Mouse (Mus musculus): ENCODE results near the gene Pafah1b3. TPM values are rescaled to one million over a fixed set of nuclear protein-coding genes. Genes with fewer than 3 reads are reported as not detected.
"Not testable (repeated sequence)": the region's sequence is repeated elsewhere in the genome, so short reads cannot be mapped to it uniquely, and the experiment has no call there.

The Pafah1b3 gene
- polyA plus RNA-seq, 1 experiment from 2014 or later, result 183 TPM

DNA sequence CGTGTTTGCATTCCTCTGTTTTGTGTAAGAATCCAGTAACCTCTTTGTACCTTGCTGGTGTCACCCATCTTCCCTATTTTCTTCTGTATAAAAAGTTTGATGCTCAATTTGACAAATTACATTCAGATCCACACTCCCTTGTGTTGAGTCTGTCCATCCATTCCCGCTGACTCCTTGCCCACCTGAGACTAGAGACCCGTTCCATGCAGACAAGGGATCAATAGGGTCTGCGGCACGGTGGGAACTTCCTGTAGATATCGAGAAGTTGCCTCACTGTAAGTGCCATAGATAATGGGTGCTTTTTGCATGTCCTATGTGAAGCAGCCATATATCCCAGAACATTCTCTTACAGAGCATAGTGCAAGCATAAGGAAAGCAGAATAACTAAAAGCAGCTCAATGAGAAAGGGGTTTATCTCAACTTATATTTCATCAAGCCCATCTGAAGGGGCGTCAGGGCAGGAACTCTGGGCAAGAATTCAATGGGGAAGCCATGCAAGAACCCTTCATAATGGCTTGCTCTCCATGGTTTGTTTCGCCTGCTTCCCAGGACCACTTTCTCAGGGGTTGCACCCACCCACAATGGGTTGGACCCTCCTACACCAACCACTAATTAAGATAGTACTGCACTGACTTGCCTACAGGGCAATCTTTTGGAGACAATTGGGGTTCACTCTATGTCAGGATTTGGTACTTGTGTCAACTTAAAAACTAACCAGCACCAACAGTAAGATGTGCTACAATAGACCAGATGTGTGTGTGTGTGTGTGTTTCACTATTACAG, 31.4 kb downstream of the Pafah1b3 start:
- Histone ChIP-seq H3K36me3 (ENCODE audit: insufficient read depth) (peaks cover 5% of the 10 kb centered on the region; the same call in 1 of the 2 replicates), H3K4me1 (ENCODE audit: insufficient read depth) (peaks cover 12% of the 10 kb centered on the region; the same call in 1 of the 2 replicates), H3K4me2 (peak overlapping the region; percentile 67), H3K9ac (no peak overlapping the region), H3K4me3 (ENCODE audit: low read depth, low read length) (no peak overlapping the region; the same call in 1 of the 2 replicates), H3K9me3 (ENCODE audit: low read depth, low read length) (no peaks in the 10 kb centered on the region), H3K27ac (ENCODE audit: low read depth) (no peak overlapping the region), H3K27me3 (ENCODE audit: insufficient read depth, low read length) (no peaks in the 10 kb centered on the region)
- WGBS, result 84% methylated on average over 8 of the region's 8 CpGs
- no peak for DNase-seq
- TF ChIP-seq CTCF (IDR thresholded peaks at IDR 0.05; ENCODE audit: low read depth), result no peak
- ATAC-seq (ENCODE audit: insufficient read depth), result no peak

GRCm38 (mm10) chr7:25265743-25266142, 32.0 kb downstream of the Pafah1b3 start:
- H3K36me3 ChIP-seq (ENCODE audit: insufficient read depth); H3K4me3 ChIP-seq (ENCODE audit: low read depth, low read length); DNase-seq; H3K9me3 ChIP-seq (ENCODE audit: low read depth, low read length); ATAC-seq (ENCODE audit: insufficient read depth); H3K27me3 ChIP-seq (ENCODE audit: insufficient read depth, low read length); H3K4me2 ChIP-seq; H3K9ac ChIP-seq; H3K27ac ChIP-seq (ENCODE audit: low read depth): not testable (repeated sequence)
- peaks cover 12% of the 10 kb centered on the region; the same call in 1 of the 2 replicates for H3K4me1 ChIP-seq (ENCODE audit: insufficient read depth)
- 82% methylated on average over 5 of the region's 5 CpGs for WGBS

- H3K36me3 ChIP-seq (ENCODE audit: insufficient read depth), result no peaks in the 10 kb centered on the region
- H3K9ac ChIP-seq, result no peak overlapping the region
- no peak for TF ChIP-seq CTCF (IDR thresholded peaks at IDR 0.05; ENCODE audit: low read depth)
- DNase-seq (no peak), ATAC-seq (ENCODE audit: insufficient read depth) (no peak)
- no peak overlapping the region for H3K4me3 ChIP-seq (ENCODE audit: low read depth, low read length)
- peaks cover 6% of the 10 kb centered on the region; the same call in 1 of the 2 replicates for H3K4me1 ChIP-seq (ENCODE audit: insufficient read depth)
- no peaks in the 10 kb centered on the region for H3K27me3 ChIP-seq (ENCODE audit: insufficient read depth, low read length)
- 28% methylated on average over 17 of the region's 17 CpGs for WGBS
- no peak overlapping the region for H3K4me2 ChIP-seq
- no peaks in the 10 kb centered on the region for H3K9me3 ChIP-seq (ENCODE audit: low read depth, low read length)
- no peak overlapping the region for H3K27ac ChIP-seq (ENCODE audit: low read depth)
Observed at GRCm38 (mm10) chr7:25263968-25264870, 33.6 kb downstream of the Pafah1b3 start.

- DNase-seq, result no peak
- no peaks in the 10 kb centered on the region for H3K36me3 ChIP-seq (ENCODE audit: insufficient read depth)
- WGBS, result 75% methylated on average over 1 of the region's 1 CpGs
- no peak overlapping the region for H3K4me2 ChIP-seq
- peaks cover 4% of the 10 kb centered on the region; the same call in 1 of the 2 replicates for H3K4me1 ChIP-seq (ENCODE audit: insufficient read depth)
- H3K27me3 ChIP-seq (ENCODE audit: insufficient read depth, low read length), result no peaks in the 10 kb centered on the region
- no peak overlapping the region for H3K9ac ChIP-seq
- no peak overlapping the region for H3K27ac ChIP-seq (ENCODE audit: low read depth)
- H3K9me3 ChIP-seq (ENCODE audit: low read depth, low read length), result no peaks in the 10 kb centered on the region
- no peak overlapping the region for H3K4me3 ChIP-seq (ENCODE audit: low read depth, low read length)
- no peak for ATAC-seq (ENCODE audit: insufficient read depth)
- no peak for TF ChIP-seq CTCF (IDR thresholded peaks at IDR 0.05; ENCODE audit: low read depth)
Observed at GRCm38 (mm10) chr7:25261896-25262295, 35.9 kb downstream of the Pafah1b3 start.

DNA sequence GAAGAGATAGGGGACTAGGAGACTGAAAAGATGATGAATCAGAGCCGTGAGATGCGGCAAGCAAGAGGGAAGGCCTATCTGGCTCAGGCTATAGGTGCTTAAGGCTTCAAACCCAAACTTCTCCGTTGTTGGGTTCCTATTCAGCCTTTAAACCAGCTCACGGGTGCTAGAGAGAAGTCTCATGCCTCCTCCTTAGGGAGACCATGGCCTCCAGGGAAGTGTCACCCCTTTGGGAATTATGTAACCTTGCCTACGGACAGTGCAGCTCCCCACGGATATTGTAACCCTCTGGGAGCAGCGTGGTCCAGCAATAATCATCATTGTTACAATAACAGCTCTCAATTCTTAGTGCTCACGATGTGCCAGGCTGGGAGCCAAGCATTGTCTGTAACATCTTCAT, 46.0 kb downstream of the Pafah1b3 start:
- H3K27me3 ChIP-seq (ENCODE audit: insufficient read depth, low read length), result no peaks in the 10 kb centered on the region
- WGBS, result 18% methylated on average over 8 of the region's 8 CpGs
- H3K4me2 ChIP-seq, result peak overlapping the region; percentile 99
- H3K27ac ChIP-seq (ENCODE audit: low read depth), result peak overlapping the region; percentile 99
- peaks cover 11% of the 10 kb centered on the region; the same call in 1 of the 2 replicates for H3K4me1 ChIP-seq (ENCODE audit: insufficient read depth)
- no peaks in the 10 kb centered on the region for H3K36me3 ChIP-seq (ENCODE audit: insufficient read depth)
- no peak for ATAC-seq (ENCODE audit: insufficient read depth)
- H3K4me3 ChIP-seq (ENCODE audit: low read depth, low read length), result peak overlapping the region; percentile 98
- DNase-seq, result no peak
- H3K9ac ChIP-seq, result peak overlapping the region; percentile 95
- no peak for TF ChIP-seq CTCF (IDR thresholded peaks at IDR 0.05; ENCODE audit: low read depth)
- H3K9me3 ChIP-seq (ENCODE audit: low read depth, low read length), result no peaks in the 10 kb centered on the region

DNA sequence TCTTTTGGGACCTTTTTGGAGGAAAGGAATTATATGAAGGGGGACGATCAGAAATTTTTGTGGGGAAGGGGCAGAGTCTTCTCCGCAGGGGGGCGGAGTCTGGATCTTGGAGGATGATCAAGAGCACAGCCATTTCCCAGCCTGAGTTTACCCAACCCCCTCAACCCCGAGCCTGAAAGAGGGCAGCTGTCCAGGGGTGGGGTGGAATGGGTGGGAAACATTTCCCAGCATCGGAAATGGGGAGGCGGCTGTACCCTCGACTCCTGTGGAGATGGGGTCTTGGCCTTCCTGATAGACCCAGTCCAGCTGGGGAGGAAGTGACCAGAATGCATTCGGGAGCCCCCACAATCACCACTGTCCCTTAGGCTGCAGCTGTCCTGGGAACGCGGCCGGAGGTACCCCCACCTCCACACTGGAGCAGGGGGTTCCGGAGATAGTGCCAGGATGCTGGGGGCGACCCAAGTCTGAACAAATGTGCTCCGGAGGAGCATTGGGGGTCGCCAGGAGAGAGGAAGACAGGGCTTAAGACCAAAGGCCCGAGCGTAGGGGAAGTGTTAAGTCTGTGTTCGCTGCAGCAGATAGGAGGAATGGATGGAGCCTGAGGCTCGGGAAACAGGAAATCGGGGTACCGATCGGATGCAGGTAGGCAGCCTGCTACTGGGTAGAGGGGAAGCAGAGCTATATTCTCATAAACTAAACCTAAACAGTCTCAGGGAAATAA, 46.6 kb downstream of the Pafah1b3 start:
- Histone ChIP-seq H3K4me1 (ENCODE audit: insufficient read depth) (peaks cover 17% of the 10 kb centered on the region), H3K27me3 (ENCODE audit: insufficient read depth, low read length) (no peaks in the 10 kb centered on the region), H3K9ac (peak overlapping the region; percentile 95), H3K9me3 (ENCODE audit: low read depth, low read length) (no peaks in the 10 kb centered on the region), H3K27ac (ENCODE audit: low read depth) (peak overlapping the region; percentile 99), H3K4me2 (peak overlapping the region; percentile 99), H3K4me3 (ENCODE audit: low read depth, low read length) (peak overlapping the region; percentile 98), H3K36me3 (ENCODE audit: insufficient read depth) (no peaks in the 10 kb centered on the region)
- TF ChIP-seq CTCF (IDR thresholded peaks at IDR 0.05; ENCODE audit: low read depth), result no peak
- ATAC-seq (ENCODE audit: insufficient read depth) (peak; percentile 55), DNase-seq (peak; percentile 92)
- WGBS, result 1% methylated on average over 22 of the region's 22 CpGs

Data from lung, embryonic 14.5 days (tissue).